Mouse (Mus musculus) v-Abl transformed pro-B cells (cell line): ENCODE data around the gene Cntd1.

Experiments
- in situ Hi-C, 2 experiments: fragments of 400-800 bp; cut with MboI; formaldehyde crosslinking; loops; one replicate each; pipeline ENCODE4 v1.15.1; 2025; ENCODE audit not compliant: unreplicated experiment in 2 of 2

Cntd1 gene

GRCm38 (mm10) chr11:101278223-101279192 is at the start of gene Cntd1, which contains the start of gene Coa3:
Gene Cntd1, plus strand, starts transcription at chr11:101279012.
Gene Coa3, minus strand, starts transcription at chr11:101279114.
- in situ Hi-C loops = no loop called here

- in situ Hi-C loops = no loop called here
Observed at GRCm38 (mm10) chr11:101229361-101229900, 49.4 kb upstream of the Cntd1 start.

DNA sequence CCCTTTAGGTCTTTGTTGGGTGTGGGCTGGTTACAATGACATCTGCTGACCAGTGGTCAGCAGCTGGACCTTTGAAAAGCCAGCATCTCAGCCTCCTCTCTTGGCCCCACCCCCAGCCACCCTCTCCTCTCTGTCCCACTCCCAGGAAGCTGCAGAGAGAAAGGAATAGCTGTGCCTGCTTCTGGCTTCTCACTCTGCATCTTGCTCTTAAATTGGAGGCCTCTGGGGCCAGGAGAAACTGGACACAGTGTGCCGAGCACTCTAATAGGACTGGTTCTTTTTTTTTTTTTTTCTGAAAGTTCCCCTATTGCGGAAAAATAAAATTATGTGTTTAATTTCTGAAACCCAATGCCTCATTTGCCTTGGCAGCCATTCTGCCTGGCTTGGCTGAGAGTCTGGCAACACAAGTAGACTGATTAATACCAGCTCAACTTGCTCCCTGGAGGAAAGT is 48.7 kb upstream of the Cntd1 start:
- in situ Hi-C loops = no loop called here

DNA sequence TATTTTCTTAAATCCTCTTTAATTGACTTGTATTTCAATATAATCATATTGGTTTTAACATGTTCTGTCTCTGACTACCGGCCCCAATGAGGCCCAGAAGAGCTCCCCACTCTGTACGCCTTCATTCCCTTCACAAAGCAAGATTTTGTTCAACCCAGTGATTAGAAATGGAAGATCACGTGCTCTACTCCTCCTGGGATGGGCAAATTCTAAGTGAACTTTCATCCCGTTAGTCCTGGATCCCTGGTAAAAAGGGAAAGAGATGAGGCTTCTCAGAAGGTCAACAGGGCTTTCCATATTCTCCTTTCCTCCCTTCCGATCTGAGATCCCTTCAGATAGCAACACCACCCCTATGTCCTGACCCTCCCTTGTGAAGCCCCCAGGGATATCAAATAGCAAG is 48.3 kb upstream of the Cntd1 start:
- in situ Hi-C loops = no loop called here

- in situ Hi-C loops = no loop called here
Observed at GRCm38 (mm10) chr11:101230991-101231871, 47.6 kb upstream of the Cntd1 start.

DNA sequence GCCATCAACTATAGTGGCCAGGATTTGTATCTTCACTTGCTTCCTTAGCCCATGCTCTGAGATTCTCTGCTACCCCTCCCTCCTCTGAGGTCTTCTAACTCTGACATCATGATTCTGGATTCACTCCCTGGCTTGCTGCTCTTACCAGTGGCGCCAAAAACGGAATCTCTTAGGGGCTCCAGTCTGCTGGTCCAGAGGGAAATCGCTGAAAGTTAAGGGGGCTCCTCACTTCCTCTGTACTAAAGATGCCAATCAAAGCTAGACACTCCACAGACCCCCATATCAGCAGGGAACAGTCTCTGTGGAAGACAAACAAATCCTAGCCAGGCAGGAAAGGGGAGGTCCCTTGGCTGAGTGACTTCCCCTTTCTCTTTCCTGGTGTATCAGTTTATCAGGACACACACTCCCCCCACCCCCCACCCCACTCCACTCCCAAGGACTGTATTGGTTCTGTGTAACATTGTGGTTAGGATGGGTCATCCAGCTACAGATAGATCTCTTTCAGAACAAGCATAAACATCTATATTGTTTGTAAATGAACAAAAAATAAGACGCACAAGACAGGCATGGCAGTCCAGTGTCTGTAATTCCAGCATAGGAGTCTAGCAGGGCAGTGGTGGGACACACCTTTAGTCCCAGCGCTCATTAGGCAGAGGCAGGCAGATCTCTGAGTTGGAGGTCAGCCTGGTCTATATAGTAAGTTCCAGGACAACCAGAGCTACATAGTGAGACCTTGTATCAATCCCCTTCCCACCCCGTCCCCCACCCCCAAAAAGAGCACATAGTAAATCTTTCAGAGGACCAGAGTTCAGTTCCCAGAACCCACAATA is 46.6 kb upstream of the Cntd1 start:
- in situ Hi-C loops = no loop called here

GRCm38 (mm10) chr11:101233240-101233639 is 45.6 kb upstream of the Cntd1 start:
- in situ Hi-C loops = no loop called here

DNA sequence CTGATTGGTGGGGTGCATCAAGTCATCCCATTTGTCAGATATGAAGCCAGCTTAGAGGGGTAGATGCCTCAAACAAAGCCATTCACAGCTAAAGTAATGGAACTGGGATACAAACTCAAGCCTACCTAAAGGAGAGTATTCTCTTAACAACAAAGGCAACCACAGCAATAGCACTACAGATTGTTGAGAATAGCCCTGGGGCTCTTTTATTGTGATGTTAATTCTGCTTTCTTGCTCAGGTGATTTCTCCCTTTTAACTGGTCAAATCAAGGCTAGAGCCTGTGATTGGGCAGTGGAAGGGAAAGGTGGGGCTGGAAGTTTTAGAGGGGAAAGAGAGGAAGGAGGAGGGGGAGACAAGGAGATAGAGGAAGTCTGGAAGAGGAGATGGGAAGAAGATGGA is 44.7 kb upstream of the Cntd1 start:
- in situ Hi-C loops = no loop called here

DNA sequence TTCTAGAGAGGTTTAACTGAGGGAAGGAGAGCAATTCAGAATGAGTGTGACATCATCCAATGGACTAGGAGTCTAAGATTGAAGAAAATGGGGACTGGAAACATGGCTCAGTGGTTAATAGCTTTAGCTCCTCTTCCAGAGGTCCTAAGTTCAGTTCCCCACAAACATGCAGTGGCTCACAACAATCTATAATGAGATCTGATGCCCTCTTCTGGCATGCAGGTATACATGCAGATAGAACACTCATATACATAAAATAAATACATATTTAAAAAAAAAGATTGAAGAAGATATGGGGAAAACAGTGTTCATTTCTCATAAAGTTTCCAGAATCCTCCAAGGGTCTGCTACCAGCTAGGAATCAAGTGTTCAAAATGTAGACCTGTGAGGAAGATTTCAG is 43.4 kb upstream of the Cntd1 start:
- in situ Hi-C loops = no loop called here

GRCm38 (mm10) chr11:101236782-101237181 is 42.0 kb upstream of the Cntd1 start:
- in situ Hi-C loops = no loop called here

- in situ Hi-C loops = no loop called here
Observed at GRCm38 (mm10) chr11:101238071-101238647, 40.7 kb upstream of the Cntd1 start.

DNA sequence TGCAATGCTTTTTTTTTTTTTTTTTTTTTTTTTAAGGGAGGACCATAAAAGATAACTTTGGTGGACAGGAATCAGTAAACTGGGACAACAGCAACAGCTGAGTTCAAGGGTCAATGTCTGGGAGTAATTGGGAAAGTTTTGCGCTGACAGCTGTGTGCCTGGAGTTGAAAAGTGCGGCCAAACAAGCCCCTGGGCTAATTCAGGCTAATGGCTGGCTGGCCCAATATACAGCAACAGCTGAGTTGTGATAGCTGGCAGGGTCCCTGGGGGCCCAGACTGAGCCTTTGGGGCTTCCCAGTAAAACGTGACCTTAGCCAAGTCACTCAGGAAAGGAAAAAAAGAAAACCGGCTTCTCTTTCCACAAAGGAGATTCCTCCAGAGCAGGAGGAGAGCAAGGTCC is 33.7 kb upstream of the Cntd1 start:
- in situ Hi-C loops = loop anchor here in 1 of 2 experiments (5.0 kb wide), 1 partner anchor 33 kb away; no protein-coding TSS in a partner anchor

DNA sequence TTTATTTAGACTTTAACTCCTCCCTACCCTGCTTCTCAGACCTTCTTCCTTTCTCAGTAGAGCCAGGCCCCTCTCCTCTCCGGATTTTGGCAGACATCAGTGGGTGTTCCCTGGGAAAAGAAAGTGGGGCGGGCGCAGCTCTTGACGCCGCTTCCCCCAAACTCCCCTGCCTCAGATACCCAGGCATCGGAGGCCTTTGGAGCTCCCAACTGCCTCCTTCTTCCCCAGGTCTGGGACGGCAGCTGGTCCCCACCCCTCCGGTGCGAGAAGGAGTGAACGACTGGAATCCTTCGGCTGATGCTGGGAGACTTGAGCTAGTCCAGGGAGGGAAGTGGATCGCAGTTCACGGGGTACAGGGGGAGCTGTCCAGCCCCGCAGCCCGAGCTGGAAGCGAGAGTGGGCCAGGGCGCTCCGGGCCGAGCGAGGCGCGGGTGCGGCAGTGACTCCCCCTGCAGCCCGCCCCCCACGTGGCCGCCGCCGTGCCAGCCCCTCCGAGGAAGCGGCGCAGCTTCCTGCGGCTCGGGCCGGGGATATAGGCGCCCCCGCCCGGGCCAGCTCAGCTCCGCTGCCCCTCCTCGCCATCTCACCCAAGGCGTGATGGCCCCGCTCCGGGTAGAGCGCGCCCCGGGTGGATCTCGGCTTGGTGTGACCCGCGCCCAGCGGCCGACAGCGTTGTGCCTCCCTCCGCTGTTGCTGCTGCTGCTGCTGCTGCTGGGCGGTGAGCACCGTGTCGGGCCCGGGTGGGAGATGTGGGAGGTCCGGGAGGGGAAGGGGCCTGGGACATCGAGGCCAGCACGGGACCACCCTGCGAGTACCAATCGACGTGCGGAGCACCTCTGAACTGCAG is 32.7 kb upstream of the Cntd1 start, which contains the start of gene Ramp2:
Gene Ramp2 (plus strand): TSS at position 174 of the 847 bp plus-strand sequence.
- in situ Hi-C loops = loop anchor here in 1 of 2 experiments (5.0 kb wide), 1 partner anchor 34 kb away; no protein-coding TSS in a partner anchor

DNA sequence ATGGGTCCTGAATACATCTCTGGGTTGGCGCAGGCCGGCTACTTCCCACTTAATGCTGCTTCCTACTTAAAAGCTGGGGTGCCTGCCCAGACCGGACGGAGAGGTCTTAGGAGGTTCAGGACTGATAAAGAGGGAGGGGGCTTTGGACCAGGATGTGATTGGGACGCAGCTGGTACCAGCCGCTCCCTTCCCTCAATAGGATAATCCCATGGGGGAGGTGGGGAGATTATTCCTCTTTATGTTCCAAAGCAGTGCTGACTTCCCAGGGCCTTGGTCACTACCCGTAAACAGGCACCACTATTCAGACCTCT is 32.2 kb upstream of the Cntd1 start:
- in situ Hi-C loops = loop anchor here in 1 of 2 experiments (5.0 kb wide), 1 partner anchor 34 kb away; no protein-coding TSS in a partner anchor

- in situ Hi-C loops = loop anchor here in 1 of 2 experiments (5.0 kb wide), 1 partner anchor 35 kb away; no protein-coding TSS in a partner anchor
Observed at GRCm38 (mm10) chr11:101247521-101248030, 31.2 kb upstream of the Cntd1 start.

DNA sequence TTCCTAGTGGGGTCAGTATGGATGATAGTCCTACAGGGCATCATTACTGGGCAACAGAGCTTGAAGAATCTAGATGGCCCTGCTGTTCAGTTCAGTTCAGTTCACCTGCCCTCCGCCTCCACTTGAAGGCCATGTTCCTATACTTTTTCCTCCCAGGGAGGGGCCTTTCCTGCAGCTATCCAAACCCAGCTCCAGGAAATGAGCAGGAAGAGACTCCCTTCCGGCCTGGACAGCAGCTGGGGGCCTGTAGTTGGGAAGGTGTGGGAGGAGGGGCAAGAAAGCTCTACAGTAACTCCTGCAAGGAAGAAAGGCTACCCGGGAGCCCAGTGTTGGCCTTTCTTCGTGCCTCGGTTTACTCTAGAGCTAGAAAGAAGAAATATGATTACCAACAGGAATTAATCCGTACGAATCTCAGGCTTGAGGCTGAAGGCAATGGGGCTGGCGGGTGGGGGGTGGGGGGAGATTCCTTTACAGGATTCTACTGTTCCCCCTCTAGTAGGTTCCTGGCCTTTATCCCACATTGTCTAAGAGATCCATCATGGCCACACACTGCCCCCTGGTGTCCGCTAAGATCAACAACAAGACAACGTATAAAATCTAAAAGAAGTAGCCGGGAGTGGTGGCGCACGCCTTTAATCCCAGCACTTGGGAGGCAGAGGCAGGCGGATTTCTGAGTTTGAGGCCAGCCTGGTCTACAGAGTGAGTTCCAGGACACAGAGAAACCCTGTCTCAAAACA is 30.4 kb upstream of the Cntd1 start:
- in situ Hi-C loops = loop anchor here in 1 of 2 experiments (5.0 kb wide), 1 partner anchor 36 kb away; no protein-coding TSS in a partner anchor

DNA sequence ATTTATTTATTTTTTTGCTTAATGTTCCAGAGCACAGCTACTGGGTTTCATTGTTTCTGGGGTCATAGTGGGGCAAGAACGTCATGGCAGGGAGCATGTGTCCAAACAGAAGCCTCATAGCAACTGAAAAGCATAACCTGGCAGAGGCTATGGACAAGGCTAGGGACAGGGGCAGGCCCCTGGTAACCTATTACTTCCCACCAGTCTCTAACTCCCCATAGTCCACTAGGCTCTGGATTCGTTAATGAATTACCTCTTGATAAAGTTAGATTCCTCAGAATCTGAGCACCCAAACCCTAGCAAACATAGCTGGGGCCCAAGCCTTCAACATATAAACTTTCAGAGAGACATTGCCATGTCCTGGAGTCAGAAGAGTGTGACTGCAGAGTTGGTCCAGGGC is 27.8 kb upstream of the Cntd1 start:
- in situ Hi-C loops = loop anchor here in 1 of 2 experiments (5.0 kb wide), 1 partner anchor 39 kb away; no protein-coding TSS in a partner anchor
